Mouse (Mus musculus): ENCODE measurements around the gene Erlin1. TPM values are rescaled to one million over a fixed set of nuclear protein-coding genes. Genes with fewer than 3 reads are reported as not detected.

Gene Erlin1
- total RNA-seq, 2 experiments from 2014 or later: 3.1 to 4.0 TPM

DNA sequence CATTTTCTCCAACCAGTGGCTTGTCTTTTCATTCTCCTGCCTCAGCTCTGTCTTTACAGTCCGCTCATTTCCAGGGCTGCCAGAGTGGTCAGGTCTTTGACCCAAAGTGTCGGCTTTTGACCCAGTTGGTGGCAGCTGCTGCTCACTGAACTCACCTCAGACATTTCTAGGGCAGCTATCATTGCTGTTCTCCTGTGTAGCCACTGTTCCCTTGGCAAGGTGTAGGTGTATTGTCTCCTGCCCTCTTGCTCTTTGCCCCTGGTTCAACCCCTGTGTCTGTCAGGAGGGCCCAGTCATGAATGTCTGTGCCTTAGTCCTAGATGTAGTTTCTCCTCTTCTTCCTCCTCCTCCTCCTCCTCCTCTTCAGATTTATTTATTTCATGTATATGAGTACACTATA, 65.3 kb downstream of the Erlin1 start:
- intact Hi-C loops (cut with DNase I): no loop called here
- no peak for DNase-seq

DNA sequence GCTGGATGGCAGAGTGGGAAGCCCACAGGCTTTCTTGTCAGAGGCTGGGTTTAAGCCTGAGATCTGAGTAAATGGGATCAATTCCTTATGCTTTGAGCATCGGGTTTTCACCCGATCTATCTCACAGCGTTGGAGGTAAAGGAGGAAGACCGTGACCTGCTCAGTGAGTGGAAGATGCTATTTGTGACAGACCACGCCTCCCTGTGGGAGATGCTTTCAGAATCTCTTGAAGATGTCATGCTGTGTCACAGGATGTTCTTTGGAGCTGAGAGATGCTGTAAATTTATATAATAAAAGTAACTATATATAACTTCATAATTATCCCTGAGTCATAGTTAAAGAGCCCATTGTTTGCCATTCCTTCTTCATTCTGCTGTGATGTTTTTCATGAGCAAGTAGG, 68.9 kb downstream of the Erlin1 start:
- intact Hi-C loops (cut with DNase I): no loop called here
- DNase-seq: no peak

DNA sequence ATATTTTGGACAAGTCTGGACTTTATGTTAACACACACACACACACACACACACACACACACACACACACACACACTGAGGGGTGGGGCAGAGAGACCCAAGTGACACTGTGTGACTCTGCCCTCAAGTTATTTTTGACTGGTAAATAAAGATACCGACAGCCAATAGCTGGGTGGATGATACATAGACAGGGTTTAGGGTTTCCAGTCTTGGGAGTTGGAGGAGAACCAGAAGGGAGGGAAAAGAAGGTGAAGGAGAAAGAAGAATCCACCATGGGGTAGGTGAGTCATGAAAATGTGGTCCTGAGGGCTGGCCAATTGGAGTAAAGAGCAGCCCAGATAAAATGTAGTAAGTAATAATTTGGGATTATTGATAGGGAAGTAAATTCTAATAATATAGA, 69.5 kb downstream of the Erlin1 start:
- no peak for DNase-seq
- intact Hi-C loops (cut with DNase I): no loop called here

DNA sequence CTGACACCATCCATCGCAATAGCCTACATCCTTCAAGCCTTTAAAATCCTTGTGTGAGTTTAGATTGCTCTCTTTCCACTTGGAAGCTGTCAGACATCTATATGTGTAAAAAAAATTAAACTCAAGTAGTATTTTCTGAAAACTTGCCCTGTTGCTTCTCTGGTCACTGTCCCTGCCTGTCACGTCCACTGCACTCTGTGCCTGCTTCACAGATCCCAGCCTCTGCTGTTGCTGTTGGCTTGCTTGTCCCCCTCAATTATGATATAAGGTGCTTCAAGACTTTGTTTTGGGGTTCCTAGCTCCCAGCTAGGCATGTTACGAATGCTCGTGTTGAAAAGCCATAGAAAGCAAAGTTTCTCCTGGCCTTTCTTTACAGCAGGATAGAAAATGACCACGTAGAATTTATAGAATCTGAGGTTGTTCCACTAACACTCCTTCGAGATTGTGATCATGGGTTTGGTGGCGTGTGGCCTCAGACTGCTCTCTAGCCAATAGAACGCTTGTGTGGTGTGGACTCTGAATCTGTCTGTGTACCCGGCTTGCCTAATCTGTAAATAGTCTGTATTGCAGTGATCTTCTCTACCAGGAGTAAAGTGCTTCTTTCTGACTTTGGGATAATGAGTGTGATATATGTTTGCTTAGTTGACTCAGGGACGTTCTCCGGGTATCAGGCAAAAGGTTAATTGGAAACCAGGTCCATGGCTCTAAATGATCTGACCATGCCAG, 70.6 kb downstream of the Erlin1 start:
- intact Hi-C loops (cut with DNase I): no loop called here
- DNase-seq: no peak

DNA sequence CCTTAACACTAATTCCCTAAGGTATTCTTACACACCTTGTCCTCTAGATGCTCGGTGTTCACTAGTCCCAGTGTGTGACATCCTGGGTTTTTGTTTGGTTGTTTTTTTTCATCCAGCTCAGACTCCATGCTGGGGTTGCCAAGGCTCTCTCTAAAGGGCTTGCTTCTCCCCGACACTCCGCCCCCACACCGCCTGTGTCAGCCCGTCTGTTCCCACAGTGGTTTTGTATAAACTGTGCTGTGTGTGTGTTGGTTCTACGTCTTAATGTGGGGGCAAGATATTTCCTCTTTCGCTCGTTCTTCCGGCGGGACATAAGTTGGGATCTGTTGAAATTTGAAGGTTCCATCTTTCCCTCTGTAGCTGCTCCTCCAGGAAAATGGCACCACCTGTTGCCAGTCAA, 71.5 kb downstream of the Erlin1 start:
- intact Hi-C loops (cut with DNase I): no loop called here
- DNase-seq: no peak

DNA sequence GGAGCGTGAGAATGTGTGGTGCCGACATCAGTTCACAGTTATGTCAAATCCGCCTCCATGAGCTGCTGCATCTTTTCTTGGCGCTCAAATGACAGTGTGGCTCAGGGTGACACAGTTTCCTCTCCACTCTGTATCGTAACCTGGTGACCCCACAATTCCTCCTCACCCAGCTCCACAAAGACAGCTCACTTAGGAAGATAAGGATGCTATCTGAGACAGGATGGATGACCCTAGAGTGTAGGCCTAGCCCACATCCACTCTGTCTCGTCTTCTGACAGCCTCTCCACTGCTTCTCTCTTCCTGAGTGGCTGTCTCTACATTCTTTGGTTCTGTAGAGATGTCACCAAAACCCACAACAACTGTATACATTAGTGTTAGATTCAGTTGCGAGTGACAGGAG, 74.2 kb downstream of the Erlin1 start:
- intact Hi-C loops (cut with DNase I): no loop called here
- no peak for DNase-seq

DNA sequence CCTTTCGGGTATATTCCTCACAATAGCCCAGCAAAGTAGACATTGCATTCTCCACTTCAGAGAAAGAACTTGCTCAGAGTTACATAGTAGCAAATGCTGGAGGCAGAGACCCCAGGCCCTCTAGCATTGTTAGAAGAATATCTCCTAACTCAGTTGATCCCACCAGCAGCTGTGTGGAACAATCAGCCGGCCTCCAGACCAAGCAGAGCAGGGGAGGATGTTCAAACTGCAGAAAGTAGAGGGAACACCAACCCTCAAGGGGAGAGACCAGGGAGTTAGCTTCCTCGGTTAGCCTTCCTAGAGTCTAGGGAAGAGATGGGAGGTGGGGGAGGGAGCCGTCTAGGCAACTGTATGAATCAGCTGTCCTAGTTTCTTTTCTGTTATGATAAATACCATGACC, 77.1 kb downstream of the Erlin1 start:
- DNase-seq: no peak
- intact Hi-C loops (cut with DNase I): no loop called here

DNA sequence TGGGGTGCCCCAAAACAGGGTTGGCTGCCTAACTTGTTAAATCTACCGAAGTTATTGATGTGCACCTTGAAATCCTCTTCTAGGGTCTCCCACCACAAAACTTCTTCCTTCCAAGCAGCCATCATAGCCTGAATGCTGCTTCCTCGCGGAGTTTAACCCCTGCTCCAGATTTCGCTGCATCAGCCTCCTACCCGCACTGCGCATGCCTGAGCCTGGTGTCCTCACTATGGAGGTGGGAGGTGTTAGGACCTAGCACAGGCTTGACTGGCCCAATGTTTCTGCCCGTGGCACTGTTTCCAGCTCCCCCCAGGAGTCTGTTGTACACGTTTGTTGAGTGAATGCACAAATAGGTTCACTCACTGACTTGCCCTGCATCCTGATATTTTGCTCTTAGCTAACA, 79.2 kb downstream of the Erlin1 start:
- intact Hi-C loops (cut with DNase I): no loop called here
- no peak for DNase-seq

DNA sequence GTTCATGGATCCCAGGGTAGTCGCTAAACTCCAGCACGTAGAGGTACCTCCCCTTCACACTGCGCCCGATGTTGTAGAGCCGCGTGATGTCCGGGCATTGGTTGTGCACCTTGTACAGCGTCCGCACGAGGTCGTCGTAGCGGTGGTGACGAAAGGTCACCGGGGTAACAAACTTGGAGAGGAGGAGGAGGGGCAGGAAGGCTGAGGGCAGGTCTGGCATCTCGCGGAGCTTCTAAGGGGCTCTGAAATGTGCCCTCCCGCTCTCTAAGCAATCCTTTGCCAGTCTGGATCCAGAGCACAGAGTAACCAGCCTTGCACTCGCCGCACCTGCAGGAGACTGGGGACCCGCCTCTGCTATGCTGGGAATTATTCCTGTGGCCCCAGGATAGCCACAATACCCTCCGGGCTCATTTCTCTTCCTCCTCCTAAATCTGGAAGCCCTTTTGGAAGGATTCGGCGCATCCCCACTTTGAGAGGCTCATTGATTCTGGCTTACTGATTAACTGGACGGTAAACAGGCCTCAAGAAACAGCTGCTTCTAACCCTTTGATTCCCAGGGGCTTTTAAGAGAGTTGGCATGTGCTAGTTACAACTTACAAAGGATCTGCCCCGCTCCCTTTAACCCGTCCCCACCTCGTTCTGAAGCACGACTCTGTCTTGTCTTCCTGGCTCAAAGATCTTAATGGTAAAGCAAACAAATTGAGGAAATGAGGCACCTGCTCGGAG, 83.4 kb downstream of the Erlin1 start, which contains the start of gene Cpn1:
Cpn1 (minus strand) TSS at position 488 of the 726 bp plus-strand sequence.
- intact Hi-C loops (cut with DNase I): no loop called here
- DNase-seq: no peak

Other genes starting within 250 kb of the Erlin1 start
- gene Dnmbp, start 129.6 kb downstream of the Erlin1 start, total RNA-seq (2021): 1 to 10 TPM; 8.3 to 9.7 TPM
- gene Cpn1, start 83.2 kb downstream of the Erlin1 start, total RNA-seq (2021): not detected
- gene Cyp2c23, start 40.6 kb downstream of the Erlin1 start, total RNA-seq (2021): under 1 TPM in 1 of 2 experiments, not detected in 1; 0.23 TPM
- gene Chuk, start 37.7 kb upstream of the Erlin1 start, total RNA-seq (2021): 10 to 100 TPM; 13.7 to 17.8 TPM
- 1 to 10 TPM; 5.6 to 5.9 TPM for gene Cwf19l1, start 66.1 kb upstream of the Erlin1 start, total RNA-seq (2021)
- 10 to 100 TPM; 11.5 to 12.3 TPM for gene Bloc1s2, start 76.7 kb upstream of the Erlin1 start, total RNA-seq (2021)
- not detected for gene Pkd2l1, start 122.7 kb upstream of the Erlin1 start, total RNA-seq (2021)
- gene Scd3, start 133.5 kb upstream of the Erlin1 start, total RNA-seq (2021): not detected
- 10 to 100 TPM in 1 of 2 experiments, 1 to 10 TPM in 1; 6.4 to 12.3 TPM for gene Scd2, start 223.9 kb upstream of the Erlin1 start, total RNA-seq (2021)